Mouse (Mus musculus) MN1 (cell line): ENCODE results near the gene Derl2.

ENCODE experiments used
- DNase-seq: peaks from one replicate; pipeline ENCODE4 v3.0.0-alpha.2; 2016; ENCODE audit warnings: low spot score

Derl2 gene

GRCm38 (mm10) chr11:70982030-70982429, 37.6 kb downstream of the Derl2 start:
- DNase-seq, result peak; percentile 11

- no peak for DNase-seq
Measured at GRCm38 (mm10) chr11:70980751-70981510, 38.7 kb downstream of the Derl2 start.

DNA sequence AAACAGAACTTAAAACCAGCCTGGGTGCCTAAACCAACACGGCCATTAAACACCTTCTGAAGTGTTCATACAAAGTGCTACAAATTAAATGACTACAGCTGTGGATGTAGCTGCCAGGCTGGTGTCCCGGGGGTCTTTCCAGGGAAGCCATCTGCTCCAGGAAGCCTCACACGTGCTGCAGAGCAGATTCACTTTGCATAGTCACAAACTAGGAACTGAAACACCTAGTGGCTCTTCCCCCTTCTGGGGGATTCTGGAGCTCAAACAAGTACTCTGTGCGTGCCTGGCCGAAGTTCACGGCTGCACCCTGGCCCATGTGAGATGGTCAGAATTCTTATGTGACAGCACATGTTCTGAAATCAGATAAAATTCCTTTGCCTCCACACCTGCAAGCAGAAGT, 39.4 kb downstream of the Derl2 start:
- DNase-seq, result no peak

GRCm38 (mm10) chr11:70977293-70977692, 42.3 kb downstream of the Derl2 start:
- DNase-seq, result no peak

- no peak for DNase-seq
Measured at GRCm38 (mm10) chr11:70975193-70975592, 44.4 kb downstream of the Derl2 start.

- DNase-seq, result peak; percentile 18
Measured at GRCm38 (mm10) chr11:70973947-70974346, 45.7 kb downstream of the Derl2 start.

- no peak for DNase-seq
Measured at GRCm38 (mm10) chr11:70972586-70972985, 47.1 kb downstream of the Derl2 start.

- DNase-seq, result no peak
Measured at GRCm38 (mm10) chr11:70970560-70971540, 48.8 kb downstream of the Derl2 start.

- DNase-seq, result peak; percentile 97
Measured at GRCm38 (mm10) chr11:70969821-70970559, 49.7 kb downstream of the Derl2 start, which contains the start of the genes Nup88 and Rpain. Gene Nup88, minus strand, starts transcription at chr11:70969973. Gene Rpain, plus strand, starts transcription at chr11:70970213.

DNA sequence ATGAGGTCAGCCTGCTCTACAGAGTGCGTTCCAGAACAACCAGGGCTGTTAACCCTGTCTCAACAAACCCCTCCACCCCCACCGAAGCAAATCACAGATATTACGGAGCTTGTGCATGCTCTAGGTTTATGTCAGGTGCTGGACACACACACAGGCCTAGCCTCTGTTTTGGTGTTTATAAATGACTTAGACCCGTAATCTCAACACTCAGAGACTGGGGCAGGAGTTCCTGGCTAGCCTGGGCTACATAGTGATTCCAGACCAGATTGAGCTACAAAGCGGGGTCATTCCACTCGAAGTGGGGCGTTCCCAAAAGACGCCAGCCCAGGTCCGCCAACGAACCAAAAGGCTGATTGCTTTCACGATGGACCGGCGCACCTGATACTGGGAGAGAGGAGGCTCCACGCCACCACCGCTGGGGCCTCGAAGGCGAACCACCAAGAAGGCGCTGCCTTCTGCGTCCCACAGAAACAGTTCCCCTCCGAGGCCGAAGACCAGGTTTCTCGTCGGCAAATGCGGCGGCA, 50.3 kb downstream of the Derl2 start:
- peak; percentile 58 for DNase-seq

- DNase-seq, result peak; percentile 26
Measured at GRCm38 (mm10) chr11:70964222-70964907, 55.3 kb downstream of the Derl2 start.

- DNase-seq, result no peak
Measured at GRCm38 (mm10) chr11:70960786-70961554, 58.7 kb downstream of the Derl2 start.
